Mouse (Mus musculus) heart, embryonic 14.5 days (tissue): ENCODE measurements around the gene Dmwd. TPM values are rescaled to one million over a fixed set of nuclear protein-coding genes. Genes with fewer than 3 reads are reported as not detected.

Experiments used
- ATAC-seq: fragments of 200-750 bp; cut with Nextera tagmentation; 2 replicates; pipeline ENCODE4 v1.8.0; 2017; ENCODE audit warnings: low read depth, moderate TSS enrichment; ENCODE audit not compliant: insufficient number of reproducible peaks, insufficient read depth, low FRiP score
- H3K27ac ChIP-seq, 2 experiments: fragments of 200-500 bp in 1 of 2; fragments of 300-500 bp in 1 of 2; sonication (generic) in 1 of 2; replicated peaks in 1 of 2; 2 replicates each; pipeline ENCODE4 v1.5.1; 2012 to 2014; ENCODE audit warnings: low read depth in 2 of 2, low read length in 2 of 2, control low read depth in 1 of 2, mild to moderate bottlenecking in 1 of 2, mixed read lengths in 1 of 2; ENCODE audit not compliant: control insufficient read depth in 1 of 2, insufficient read depth in 1 of 2
- H3K27me3 ChIP-seq: fragments of 300-500 bp; sonication (generic); 2 replicates; pipeline ENCODE4 v1.6.1; 2014; ENCODE audit warnings: mild to moderate bottlenecking, low read length, control low read depth; ENCODE audit not compliant: control insufficient read depth, insufficient read depth
- H3K36me3 ChIP-seq: fragments of 300-500 bp; sonication (generic); 2 replicates; pipeline ENCODE4 v1.6.1; 2014; ENCODE audit warnings: mild to moderate bottlenecking, control low read depth, low read length, mixed read lengths; ENCODE audit not compliant: control insufficient read depth, insufficient read depth
- H3K4me1 ChIP-seq, 2 experiments: fragments of 200-500 bp in 1 of 2; fragments of 300-500 bp in 1 of 2; sonication (generic) in 1 of 2; 2 replicates each; pipeline ENCODE4 v1.6.1; 2012 to 2014; ENCODE audit warnings: low read length in 2 of 2, control low read depth in 1 of 2, mixed read lengths in 1 of 2; ENCODE audit not compliant: control insufficient read depth in 2 of 2, insufficient read depth in 2 of 2
- H3K4me2 ChIP-seq: fragments of 300-500 bp; sonication (generic); 2 replicates; pipeline ENCODE4 v1.6.1; 2014; ENCODE audit warnings: mild to moderate bottlenecking, low read length
- H3K4me3 ChIP-seq, 2 experiments: fragments of 200-500 bp in 1 of 2; fragments of 300-500 bp in 1 of 2; sonication (generic) in 1 of 2; 2 replicates each; pipeline ENCODE4 v1.5.1; 2012 to 2014; ENCODE audit warnings: low read length in 2 of 2, mild to moderate bottlenecking in 2 of 2, control low read depth in 1 of 2, low read depth in 1 of 2, moderate library complexity in 1 of 2; ENCODE audit not compliant: control insufficient read depth in 1 of 2, insufficient read depth in 1 of 2
- H3K9ac ChIP-seq: fragments of 300-500 bp; sonication (generic); 2 replicates; pipeline ENCODE4 v1.6.1; 2014; ENCODE audit warnings: mild to moderate bottlenecking, low read length
- H3K9me3 ChIP-seq: fragments of 300-500 bp; sonication (generic); 2 replicates; pipeline ENCODE4 v1.6.1; 2016; ENCODE audit warnings: low read length, control low read depth; ENCODE audit not compliant: control insufficient read depth
- WGBS: fragments of 180-500 bp; shearing (Covaris S2); extraction: QIAGEN DNeasy Blood & Tissue Kit; methylation state at CpG from one replicate; pipeline ENCODE4 v1.1.7; 2014; 5-methylcytosine and 5-hydroxymethylcytosine counted together
- polyA plus RNA-seq: library from polyadenylated mRNA; unstranded; fragments of >200 nt; fragmentation: Nextera tagmentation; extraction: Ambion mirVana; gene quantifications from 2 replicates; pipeline ENCODE4 v1.2.1, GENCODE M21; 2014

Gene Dmwd
- polyA plus RNA-seq, 1 experiment from 2014 or later = 19.6 TPM

GRCm38 (mm10) chr7:19083096-19083495 lies 7.1 kb downstream of the Dmwd start:
- Histone ChIP-seq H3K4me1 (peaks cover 35 to 55% of the 10 kb centered on the region in 2 experiments), H3K9me3 (no peaks in the 10 kb centered on the region), H3K4me3 (peak overlapping the region in 1 of 2 experiments; percentile 29; a peak in 1 of 4 replicates), H3K9ac (peak overlapping the region; percentile 39), H3K36me3 (peaks cover 65% of the 10 kb centered on the region), H3K27ac (peak overlapping the region; percentile 78), H3K4me2 (peak overlapping the region; percentile 55), H3K27me3 (no peaks in the 10 kb centered on the region)
- ATAC-seq = peak; percentile 35
- WGBS = 20% methylated on average over 6 of the region's 6 CpGs

- peaks cover 65% of the 10 kb centered on the region for H3K36me3 ChIP-seq
- peak; percentile 57 for ATAC-seq
- H3K9me3 ChIP-seq = no peaks in the 10 kb centered on the region
- peak within 1 kb of the TSS; percentile 64 for H3K9ac ChIP-seq
- H3K4me2 ChIP-seq = peak within 1 kb of the TSS; percentile 55
- H3K4me1 ChIP-seq = peaks cover 35 to 51% of the 10 kb centered on the region in 2 experiments
- H3K27ac ChIP-seq = peak within 1 kb of the TSS; percentile 78
- 19% methylated on average over 10 of the region's 10 CpGs for WGBS
- H3K27me3 ChIP-seq = no peaks in the 10 kb centered on the region
- peak within 1 kb of the TSS; percentile 29 to 30 for H3K4me3 ChIP-seq
Measured at GRCm38 (mm10) chr7:19083701-19084100, 7.7 kb downstream of the Dmwd start, which contains the start of gene Dmpk. Gene Dmpk, plus strand, starts transcription at chr7:19083849.

GRCm38 (mm10) chr7:19084277-19084771 lies 8.3 kb downstream of the Dmwd start:
- H3K4me1 ChIP-seq = peaks cover 35 to 51% of the 10 kb centered on the region in 2 experiments
- ATAC-seq = no peak
- H3K36me3 ChIP-seq = peaks cover 65% of the 10 kb centered on the region
- H3K27me3 ChIP-seq = no peaks in the 10 kb centered on the region
- no peaks in the 10 kb centered on the region for H3K9me3 ChIP-seq
- H3K4me3 ChIP-seq = peak overlapping the region; percentile 29 to 30
- peak overlapping the region; percentile 64 for H3K9ac ChIP-seq
- H3K27ac ChIP-seq = peak overlapping the region; percentile 50 to 78
- 67% methylated on average over 6 of the region's 6 CpGs for WGBS
- peak overlapping the region; percentile 55 for H3K4me2 ChIP-seq

GRCm38 (mm10) chr7:19084921-19085473 lies 9.0 kb downstream of the Dmwd start:
- H3K4me3 ChIP-seq = 0 out of 4 replicates have a peak overlapping the region, but pooled peaks of 1 of the 2 experiments have one; percentile 2
- no peaks in the 10 kb centered on the region for H3K27me3 ChIP-seq
- H3K9ac ChIP-seq = peak overlapping the region; percentile 48
- peak overlapping the region; percentile 55 for H3K4me2 ChIP-seq
- 21% methylated on average over 9 of the region's 9 CpGs for WGBS
- ATAC-seq = no peak
- H3K9me3 ChIP-seq = no peaks in the 10 kb centered on the region
- H3K27ac ChIP-seq = peak overlapping the region in 1 of 2 experiments; percentile 78; a peak in 2 of 4 replicates
- H3K4me1 ChIP-seq = peaks cover 35 to 47% of the 10 kb centered on the region in 2 experiments
- peaks cover 65% of the 10 kb centered on the region for H3K36me3 ChIP-seq

- Histone ChIP-seq H3K4me1 (peaks cover 35 to 47% of the 10 kb centered on the region in 2 experiments), H3K27ac (peak overlapping the region in 1 of 2 experiments; percentile 46; a peak in 2 of 4 replicates), H3K27me3 (no peaks in the 10 kb centered on the region), H3K4me3 (no peak overlapping the region), H3K4me2 (peak overlapping the region; percentile 55), H3K36me3 (peaks cover 64% of the 10 kb centered on the region), H3K9ac (peak overlapping the region; percentile 48), H3K9me3 (no peaks in the 10 kb centered on the region)
- ATAC-seq = no peak
- 8% methylated on average over 6 of the region's 6 CpGs for WGBS
Measured at GRCm38 (mm10) chr7:19085495-19085894, 9.5 kb downstream of the Dmwd start.

- 9% methylated on average over 14 of the region's 14 CpGs for WGBS
- H3K36me3 ChIP-seq = peaks cover 64% of the 10 kb centered on the region
- H3K27ac ChIP-seq = 0 out of 4 replicates have a peak overlapping the region, but pooled peaks of 1 of the 2 experiments have one; percentile 46
- no peak overlapping the region for H3K4me3 ChIP-seq
- ATAC-seq = no peak
- H3K4me1 ChIP-seq = peaks cover 35 to 47% of the 10 kb centered on the region in 2 experiments
- H3K9ac ChIP-seq = peak overlapping the region; percentile 48
- H3K4me2 ChIP-seq = peak overlapping the region; percentile 55
- H3K27me3 ChIP-seq = no peaks in the 10 kb centered on the region
- H3K9me3 ChIP-seq = no peaks in the 10 kb centered on the region
Measured at GRCm38 (mm10) chr7:19086042-19086441, 10.0 kb downstream of the Dmwd start.

GRCm38 (mm10) chr7:19086760-19087159 lies 10.7 kb downstream of the Dmwd start:
- H3K27me3 ChIP-seq = no peaks in the 10 kb centered on the region
- H3K4me2 ChIP-seq = no peak overlapping the region
- H3K4me1 ChIP-seq = peaks cover 36 to 49% of the 10 kb centered on the region in 2 experiments
- no peak for ATAC-seq
- no peaks in the 10 kb centered on the region for H3K9me3 ChIP-seq
- no peak overlapping the region for H3K9ac ChIP-seq
- no peak overlapping the region for H3K4me3 ChIP-seq
- H3K36me3 ChIP-seq = peaks cover 62% of the 10 kb centered on the region
- WGBS = 71% methylated on average over 18 of the region's 18 CpGs
- H3K27ac ChIP-seq = no peak overlapping the region
